Mouse (Mus musculus) gastrocnemius, adult 8-10 months (tissue): ENCODE data around the gene Spats2l. TPM values are rescaled to one million over a fixed set of nuclear protein-coding genes. Genes with fewer than 3 reads are reported as not detected.

Source experiments
- DNase-seq, 2 experiments: peaks; one replicate each; pipeline ENCODE4 v3.0.0; 2022; ENCODE audit warnings: low spot score in 2 of 2
- total RNA-seq, 4 experiments: library from RNA; stranded (reverse); gene quantifications; 2 replicates each; pipeline ENCODE4 v1.2.4; 2022

Gene Spats2l
- total RNA-seq, 4 experiments from 2014 or later: 1.6 to 2.3 (median 2.1) TPM

- DNase-seq: no peak
Measured at GRCm38 (mm10) chr1:57889803-57890202, 115.8 kb downstream of the Spats2l start.

- DNase-seq: no peak
Measured at GRCm38 (mm10) chr1:57890259-57890902, 116.4 kb downstream of the Spats2l start.

- no peak for DNase-seq
Measured at GRCm38 (mm10) chr1:57890903-57891267, 116.9 kb downstream of the Spats2l start.

DNA sequence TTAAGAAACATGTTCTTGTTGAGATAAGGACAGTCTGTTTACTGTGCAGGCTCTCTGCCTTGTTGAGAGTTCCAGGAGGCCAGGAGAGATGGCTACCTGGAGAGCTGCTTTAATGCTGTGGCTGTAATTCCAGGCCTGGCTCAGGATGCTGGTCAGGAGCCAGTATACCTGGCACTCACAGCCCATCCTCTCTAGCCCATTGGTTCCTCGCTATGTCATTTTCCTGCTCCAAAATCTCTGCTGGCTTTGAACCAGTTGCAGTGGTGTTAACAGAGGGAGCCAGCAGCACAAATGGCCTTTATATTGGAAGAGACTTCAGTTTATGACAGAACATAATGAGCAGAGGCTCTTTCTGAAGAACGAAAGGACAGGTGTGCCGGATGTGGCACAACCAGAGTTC, 127.5 kb downstream of the Spats2l start:
- DNase-seq: no peak

GRCm38 (mm10) chr1:57903793-57904192, 129.8 kb downstream of the Spats2l start:
- no peak for DNase-seq

- DNase-seq: no peak
Measured at GRCm38 (mm10) chr1:57905912-57906311, 131.9 kb downstream of the Spats2l start.

- no peak for DNase-seq
Measured at GRCm38 (mm10) chr1:57906312-57906711, 132.3 kb downstream of the Spats2l start.

GRCm38 (mm10) chr1:57911561-57911960, 137.6 kb downstream of the Spats2l start:
- no peak for DNase-seq

GRCm38 (mm10) chr1:57917342-57917741, 143.4 kb downstream of the Spats2l start:
- no peak for DNase-seq

DNA sequence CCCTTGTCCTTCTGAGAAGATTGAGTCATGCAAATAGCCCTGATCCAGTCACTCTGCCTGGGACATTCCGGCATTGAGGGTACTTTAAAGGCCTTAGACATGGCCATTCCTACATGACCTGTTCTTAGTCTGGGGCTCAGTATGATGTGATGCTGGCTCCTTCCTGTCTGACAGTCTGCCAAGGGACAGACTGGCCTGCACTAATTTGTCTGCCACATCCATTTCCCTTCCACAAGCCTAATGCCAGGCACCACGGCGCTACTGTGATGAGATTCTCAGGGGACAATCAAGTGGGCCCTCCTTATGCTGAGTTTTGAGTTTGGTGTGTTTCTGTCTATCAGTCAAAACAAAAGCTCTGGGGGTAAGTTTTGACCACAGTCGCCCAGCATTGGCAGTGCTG, 144.6 kb downstream of the Spats2l start:
- no peak for DNase-seq

- DNase-seq: no peak
Measured at GRCm38 (mm10) chr1:57934287-57934686, 160.3 kb downstream of the Spats2l start.

- DNase-seq: no peak
Measured at GRCm38 (mm10) chr1:57940691-57941090, 166.7 kb downstream of the Spats2l start.

DNA sequence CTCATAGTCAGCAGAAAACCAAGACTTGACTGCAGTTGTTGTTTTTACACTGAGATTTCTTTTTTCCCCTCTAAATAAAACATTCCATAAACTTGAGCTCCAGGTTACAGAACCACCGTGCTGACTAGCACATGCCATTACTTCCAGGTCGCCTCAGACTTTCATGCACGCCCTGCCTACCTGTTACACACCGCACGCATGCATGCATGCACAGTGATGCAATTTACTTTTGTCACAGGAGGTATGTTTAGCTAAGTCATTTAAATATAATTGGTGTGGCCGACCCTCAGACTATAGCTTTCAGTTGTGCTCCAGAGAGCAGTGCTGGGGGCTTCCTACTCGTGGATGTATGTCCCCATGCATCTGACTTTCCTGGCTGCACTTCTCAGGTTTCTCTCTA, 167.1 kb downstream of the Spats2l start:
- DNase-seq: no peak

- no peak for DNase-seq
Measured at GRCm38 (mm10) chr1:57941734-57942133, 167.8 kb downstream of the Spats2l start.

DNA sequence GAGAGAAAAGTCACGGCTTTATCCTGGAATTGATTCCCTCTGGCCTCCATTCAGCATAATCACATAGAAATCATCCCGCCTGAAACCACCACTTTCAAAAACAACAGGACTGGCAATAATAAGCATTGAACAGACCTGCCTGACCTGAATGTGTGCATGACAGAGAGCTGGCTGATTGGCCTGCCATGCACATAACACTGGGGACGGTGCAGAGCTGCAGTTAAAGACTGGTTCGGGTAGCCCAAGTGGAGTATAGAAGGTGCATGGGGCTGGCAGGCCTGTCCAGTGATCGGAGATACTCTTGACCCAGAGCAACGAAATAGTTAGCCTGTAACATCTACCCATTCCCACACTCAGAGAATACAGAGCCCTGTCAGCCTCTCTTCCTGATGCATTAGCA, 168.3 kb downstream of the Spats2l start:
- DNase-seq: no peak

DNA sequence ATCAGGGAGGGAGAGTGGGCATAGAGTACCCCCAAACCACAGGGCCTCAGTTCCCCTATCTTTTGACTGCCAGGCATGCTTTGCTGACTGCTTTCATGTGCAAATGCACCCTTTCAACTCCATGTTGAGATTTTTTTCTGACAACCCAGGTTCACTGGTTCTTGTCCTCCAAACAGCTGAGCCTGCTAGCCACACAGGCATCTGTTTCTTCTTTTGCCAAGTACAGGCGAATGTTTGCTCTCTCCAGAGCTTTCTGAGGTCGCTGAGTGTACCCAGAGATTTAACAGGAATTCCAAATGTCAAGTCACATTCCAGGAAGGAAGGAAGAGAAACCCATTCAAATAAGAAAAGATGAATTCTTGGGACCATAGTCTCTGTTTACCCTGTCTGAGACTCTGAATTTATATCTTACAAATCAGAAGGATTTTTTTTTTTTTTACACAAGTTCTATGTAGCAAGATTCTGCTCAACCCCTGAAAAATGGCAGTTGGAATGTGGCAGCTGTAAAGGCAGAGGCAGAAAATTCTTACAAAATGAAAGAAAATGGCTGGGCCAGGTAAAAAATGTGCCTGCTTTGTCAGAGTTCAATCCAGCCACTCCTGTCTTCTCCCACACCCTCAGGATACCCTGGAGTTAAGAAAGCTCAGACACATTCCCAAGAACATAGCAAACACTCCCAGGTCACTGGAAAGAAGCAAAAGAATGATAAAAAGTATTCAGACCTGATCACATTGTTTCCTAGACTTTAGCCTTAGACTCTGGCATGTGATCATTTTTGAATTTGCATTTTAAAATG, 173.8 kb downstream of the Spats2l start:
- DNase-seq: no peak

GRCm38 (mm10) chr1:57949195-57949594, 175.2 kb downstream of the Spats2l start:
- DNase-seq: no peak

GRCm38 (mm10) chr1:57949716-57950115, 175.8 kb downstream of the Spats2l start:
- no peak for DNase-seq

- no peak for DNase-seq
Measured at GRCm38 (mm10) chr1:57952509-57952908, 178.5 kb downstream of the Spats2l start.

DNA sequence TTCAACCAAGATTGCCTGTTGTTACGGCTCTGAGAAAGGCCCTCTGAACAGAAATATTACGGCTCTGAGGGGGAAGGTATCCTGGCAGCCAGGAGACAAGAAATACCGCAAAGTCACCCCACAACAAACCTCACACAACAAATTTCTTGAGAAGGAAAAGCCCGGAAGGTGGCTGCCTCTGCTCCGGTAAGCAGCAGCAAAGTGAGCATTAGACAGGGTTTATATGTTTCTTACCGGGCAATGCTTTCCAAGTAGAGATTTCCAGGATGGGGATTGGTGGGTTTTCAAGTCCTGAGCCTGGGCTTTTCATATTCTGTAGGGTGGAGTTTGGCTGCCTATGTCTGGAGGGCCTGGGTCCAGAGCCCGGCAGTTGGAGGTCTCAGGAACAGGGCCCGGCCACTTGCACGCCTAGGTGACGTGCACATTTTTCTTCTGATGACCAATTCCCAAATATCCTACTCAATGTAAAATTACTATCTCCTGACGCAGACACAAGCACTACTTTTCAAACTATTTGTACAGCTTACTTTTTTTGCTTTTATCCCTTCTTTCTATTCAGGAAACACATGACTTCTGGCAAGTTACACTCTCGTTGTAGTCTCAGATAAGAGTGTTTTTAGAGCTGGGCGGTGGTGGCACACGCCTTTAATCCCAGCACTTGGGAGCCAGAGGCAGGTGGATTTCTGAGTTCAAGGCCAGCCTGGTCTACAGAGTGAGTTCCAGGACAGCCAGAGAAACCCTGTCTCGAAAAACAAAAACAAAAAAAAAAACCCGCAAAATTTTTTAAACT, 179.8 kb downstream of the Spats2l start:
- DNase-seq: no peak

GRCm38 (mm10) chr1:57954376-57954765, 180.4 kb downstream of the Spats2l start:
- DNase-seq: no peak

- DNase-seq: no peak
Measured at GRCm38 (mm10) chr1:57955774-57956173, 181.8 kb downstream of the Spats2l start.
